Mouse (Mus musculus) CH12.LX (cell line): ENCODE data around the gene Scd2. TPM values are rescaled to one million over a fixed set of nuclear protein-coding genes. Genes with fewer than 3 reads are reported as not detected.

Experiments used
- DNase-seq: peaks from one replicate; pipeline ENCODE4 v3.0.0-alpha.2; 2013; ENCODE audit errors: extremely low read depth
- H3K27ac ChIP-seq: 2 replicates; pipeline ENCODE4 v1.5.1; 2012; ENCODE audit warnings: low read depth, mild to moderate bottlenecking, control low read depth, moderate library complexity; ENCODE audit not compliant: insufficient read depth
- H3K27me3 ChIP-seq: replicated peaks from 2 replicates; pipeline ENCODE3; 2012; ENCODE audit warnings: inconsistent platforms
- H3K36me3 ChIP-seq, 2 experiments: replicated peaks in 1 of 2; 2 replicates each; pipeline versions ENCODE3 to v1.6.1; 2012; ENCODE audit warnings: inconsistent platforms in 1 of 2, low read length in 1 of 2, mild to moderate bottlenecking in 1 of 2, mixed read lengths in 1 of 2, moderate library complexity in 1 of 2; ENCODE audit not compliant: control insufficient read depth in 1 of 2, insufficient read depth in 1 of 2
- H3K4me1 ChIP-seq, 2 experiments: 2 replicates each; pipeline ENCODE4 v1.6.1; 2012; ENCODE audit warnings: inconsistent platforms in 1 of 2, moderate library complexity in 1 of 2; ENCODE audit not compliant: insufficient read depth in 2 of 2, control insufficient read depth in 1 of 2
- H3K4me2 ChIP-seq: 2 replicates; pipeline ENCODE4 v1.6.1; 2012; ENCODE audit warnings: low read depth, mild to moderate bottlenecking, control low read depth; ENCODE audit not compliant: poor library complexity, insufficient read depth, severe bottlenecking
- H3K4me3 ChIP-seq, 3 experiments: fragments of 150-350 bp in 1 of 3; sonication (generic) in 1 of 3; replicated peaks in 1 of 3; 2 replicates each; pipeline versions ENCODE3 to v1.5.1; 2011 to 2012; ENCODE audit warnings: low read depth in 2 of 3, low read length in 2 of 3, mild to moderate bottlenecking in 2 of 3, moderate library complexity in 2 of 3, control low read depth in 1 of 3, improper control_type of control experiment in 1 of 3, inconsistent platforms in 1 of 3, mixed read lengths in 1 of 3; ENCODE audit not compliant: poor library complexity in 1 of 3
- H3K79me2 ChIP-seq: replicated peaks from 2 replicates; pipeline ENCODE4 v1.6.1; 2012; ENCODE audit warnings: mild to moderate bottlenecking, moderate library complexity; ENCODE audit not compliant: control insufficient read depth, poor library complexity, insufficient read depth, severe bottlenecking; ENCODE audit errors: extremely low read depth
- H3K9ac ChIP-seq: 2 replicates; pipeline ENCODE4 v1.6.1; 2012; ENCODE audit warnings: low read depth, mild to moderate bottlenecking, control low read depth, moderate library complexity; ENCODE audit not compliant: insufficient read depth
- H3K9me3 ChIP-seq: replicated peaks from 2 replicates; pipeline ENCODE3; 2012; ENCODE audit warnings: low read length, inconsistent platforms, mixed read lengths
- BHLHE40 ChIP-seq: IDR thresholded peaks from 2 replicates; pipeline ENCODE4 v1.6.1; 2011; ENCODE audit warnings: mild to moderate bottlenecking, low read depth, low read length, improper control_type of control experiment
- CHD2 ChIP-seq: IDR thresholded peaks from 2 replicates; pipeline ENCODE4 v1.6.1; 2011; ENCODE audit warnings: low read length, improper control_type of control experiment
- CTCF ChIP-seq, 2 experiments: IDR thresholded peaks in 1 of 2; conservative IDR thresholded peaks in 1 of 2; 2 replicates each; pipeline ENCODE4 v1.5.1; 2011 to 2012; ENCODE audit warnings: low read depth in 2 of 2, low read length in 2 of 2, improper control_type of control experiment in 1 of 2, inconsistent platforms in 1 of 2, mild to moderate bottlenecking in 1 of 2, moderate library complexity in 1 of 2
- E2F4 ChIP-seq: IDR thresholded peaks from 2 replicates; pipeline ENCODE4 v1.6.1; 2011; ENCODE audit warnings: low read depth, low read length, improper control_type of control experiment; ENCODE audit not compliant: insufficient replicate concordance
- ELF1 ChIP-seq: IDR thresholded peaks from 2 replicates; pipeline ENCODE4 v1.6.1; 2014; ENCODE audit warnings: low read depth, mild to moderate bottlenecking, inconsistent platforms, low read length, improper control_type of control experiment
- GABPA ChIP-seq: IDR thresholded peaks from 2 replicates; pipeline ENCODE4 v1.6.1; 2012; ENCODE audit warnings: low read depth, low read length, improper control_type of control experiment, inconsistent platforms; ENCODE audit not compliant: insufficient replicate concordance
- HCFC1 ChIP-seq: IDR thresholded peaks from 2 replicates; pipeline ENCODE4 v1.6.1; 2012; ENCODE audit warnings: low read depth, mild to moderate bottlenecking, inconsistent platforms, low read length, improper control_type of control experiment
- JUN ChIP-seq: IDR thresholded peaks from 2 replicates; pipeline ENCODE4 v1.6.1; 2011; ENCODE audit warnings: low read depth, mild to moderate bottlenecking, low read length, improper control_type of control experiment, moderate library complexity; ENCODE audit not compliant: insufficient read depth
- JUND ChIP-seq: conservative IDR thresholded peaks from 2 replicates; pipeline ENCODE4 v1.6.1; 2011; ENCODE audit warnings: low read depth, low read length, improper control_type of control experiment
- KAT2A ChIP-seq: IDR thresholded peaks from 2 replicates; pipeline ENCODE4 v1.6.1; 2012; ENCODE audit warnings: low read length, improper control_type of control experiment, inconsistent platforms; ENCODE audit not compliant: insufficient replicate concordance
- MAFK ChIP-seq: IDR thresholded peaks from 2 replicates; pipeline ENCODE4 v1.6.1; 2011; ENCODE audit warnings: low read length, improper control_type of control experiment; ENCODE audit not compliant: insufficient replicate concordance
- MAX ChIP-seq: IDR thresholded peaks from 2 replicates; pipeline ENCODE4 v1.6.1; 2011; ENCODE audit warnings: low read length, improper control_type of control experiment
- MAZ ChIP-seq: IDR thresholded peaks from 2 replicates; pipeline ENCODE4 v1.6.1; 2012; ENCODE audit warnings: low read depth, mild to moderate bottlenecking, inconsistent platforms, low read length, improper control_type of control experiment, moderate library complexity
- MYC ChIP-seq: IDR thresholded peaks from 2 replicates; pipeline ENCODE4 v1.6.1; 2011; ENCODE audit warnings: low read depth, mild to moderate bottlenecking, improper control_type of control experiment, low read length
- POLR2A ChIP-seq: IDR thresholded peaks from 2 replicates; pipeline ENCODE4 v1.6.1; 2011; ENCODE audit warnings: low read depth, mild to moderate bottlenecking, improper control_type of control experiment, low read length
- POLR2AphosphoS2 ChIP-seq: IDR thresholded peaks from 2 replicates; pipeline ENCODE4 v1.6.1; 2011; ENCODE audit warnings: low read depth, low read length, improper control_type of control experiment
- RAD21 ChIP-seq: IDR thresholded peaks from 2 replicates; pipeline ENCODE4 v1.6.1; 2011; ENCODE audit warnings: low read depth, mild to moderate bottlenecking, low read length, improper control_type of control experiment, moderate library complexity
- SIN3A ChIP-seq: IDR thresholded peaks from 2 replicates; pipeline ENCODE4 v1.6.1; 2012; ENCODE audit warnings: low read length, improper control_type of control experiment, inconsistent platforms
- SMC3 ChIP-seq: IDR thresholded peaks from 2 replicates; pipeline ENCODE4 v1.6.1; 2011; ENCODE audit warnings: low read depth, low read length, improper control_type of control experiment
- TBP ChIP-seq: conservative IDR thresholded peaks from 2 replicates; pipeline ENCODE4 v1.6.1; 2011; ENCODE audit warnings: low read depth, low read length, improper control_type of control experiment
- TCF12 ChIP-seq: IDR thresholded peaks from 2 replicates; pipeline ENCODE4 v1.6.1; 2014; ENCODE audit warnings: low read depth, mild to moderate bottlenecking, inconsistent platforms, low read length, improper control_type of control experiment
- ZC3H11A ChIP-seq: IDR thresholded peaks from 2 replicates; pipeline ENCODE4 v1.6.1; 2012; ENCODE audit warnings: low read depth, mild to moderate bottlenecking, inconsistent platforms, low read length, improper control_type of control experiment
- ZKSCAN1 ChIP-seq: IDR thresholded peaks from 2 replicates; pipeline ENCODE4 v1.6.1; 2012; ENCODE audit warnings: low read depth, inconsistent platforms, low read length, improper control_type of control experiment, borderline replicate concordance
- ZMIZ1 ChIP-seq: IDR thresholded peaks from 2 replicates; pipeline ENCODE4 v1.6.1; 2012; ENCODE audit warnings: low read depth, mild to moderate bottlenecking, inconsistent platforms, low read length, improper control_type of control experiment
- ZNF384 ChIP-seq: IDR thresholded peaks from 2 replicates; pipeline ENCODE4 v1.6.1; 2012; ENCODE audit warnings: low read depth, low read length, improper control_type of control experiment, inconsistent platforms
- dilution Hi-C: fragments of 300-500 bp; cut with MboI; formaldehyde crosslinking; loops from 2 replicates; pipeline ENCODE4 v1.14.3; 2020; ENCODE audit warnings: low sequenced_read_pairs; ENCODE audit not compliant: extremely low pct_unique_long_range_greater_than_20kb, extremely low pct_ligation_motif_present
- in situ Hi-C: fragments of 300-500 bp; cut with MboI; formaldehyde crosslinking; loops from 3 replicates; pipeline ENCODE4 v1.14.3; 2019; ENCODE audit warnings: low sequenced_read_pairs, low pct_ligation_motif_present, low pct_unique_long_range_greater_than_20kb, mixed read lengths
- polyA plus RNA-seq: library from polyadenylated mRNA; unstranded; fragments of >175 nt; gene quantifications from 2 replicates; pipeline ENCODE4 v1.2.1, GENCODE M21; 2012; ENCODE audit warnings: low read depth; ENCODE audit not compliant: insufficient read length
- total RNA-seq, 2 experiments: library from RNA; depleted of rRNA; stranded (reverse); fragments of 300-350 nt in 1 of 2; fragments of >200 nt in 1 of 2; gene quantifications; 2 replicates each; pipeline ENCODE4 v1.2.3; 2012 to 2014

Scd2 gene
- total and polyA plus RNA-seq, 3 experiments = 205 to 408 (median 212) TPM

GRCm38 (mm10) chr19:44305701-44306100 lies 12.2 kb downstream of the Scd2 start:
- no peak for TF ChIP-seq SIN3A
- no peak for TF ChIP-seq SMC3
- TF ChIP-seq ZNF384 = no peak
- TF ChIP-seq JUN = no peak
- TF ChIP-seq ZMIZ1 = no peak
- TF ChIP-seq HCFC1 = no peak
- TF ChIP-seq JUND = no peak
- TF ChIP-seq ELF1 = no peak
- no peak for TF ChIP-seq CHD2
- no peak for TF ChIP-seq CTCF (conservative IDR thresholded peaks at IDR 0.05 in 1 of 2, IDR thresholded peaks at IDR 0.05 in 1 of 2; ENCODE audit: low read depth in 2 of 2, low read length in 2 of 2)
- no peak for TF ChIP-seq ZKSCAN1
- no peak for TF ChIP-seq KAT2A
- TF ChIP-seq TCF12 = no peak
- in situ Hi-C loops = no loop called here
- dilution Hi-C loops = no loop called here
- Histone ChIP-seq H3K4me2 (no peak overlapping the region), H3K36me3 (peaks cover 70 to 81% of the 10 kb centered on the region in 2 experiments), H3K9ac (no peak overlapping the region), H3K4me3 (no peak overlapping the region), H3K9me3 (no peaks in the 10 kb centered on the region), H3K27ac (no peak overlapping the region), H3K4me1 (peaks cover 2 to 33% of the 10 kb centered on the region in 2 experiments; a peak in 3 of 4 replicates), H3K27me3 (no peaks in the 10 kb centered on the region), H3K79me2 (peaks cover 12% of the 10 kb centered on the region)
- no peak for DNase-seq

- DNase-seq = no peak
- Histone ChIP-seq H3K27me3 (no peaks in the 10 kb centered on the region), H3K27ac (no peak overlapping the region), H3K79me2 (peaks cover 7% of the 10 kb centered on the region), H3K9me3 (no peaks in the 10 kb centered on the region), H3K9ac (no peak overlapping the region), H3K36me3 (peaks cover 65 to 76% of the 10 kb centered on the region in 2 experiments), H3K4me1 (peaks cover under 1 to 33% of the 10 kb centered on the region in 2 experiments; a peak in 3 of 4 replicates), H3K4me3 (no peak overlapping the region), H3K4me2 (no peak overlapping the region)
- in situ Hi-C loops (no loop called here), dilution Hi-C loops (no loop called here)
- no peak for TF ChIP-seq MAX
- no peak for TF ChIP-seq JUN
- no peak for TF ChIP-seq MYC
- TF ChIP-seq GABPA = no peak
- no peak for TF ChIP-seq RAD21
- TF ChIP-seq MAZ = no peak
- no peak for TF ChIP-seq ZC3H11A
- no peak for TF ChIP-seq HCFC1
- no peak for TF ChIP-seq TBP
- TF ChIP-seq POLR2A = no peak
- TF ChIP-seq KAT2A = no peak
- no peak for TF ChIP-seq ELF1
- TF ChIP-seq MAFK = no peak
- TF ChIP-seq ZNF384 = no peak
- no peak for TF ChIP-seq POLR2AphosphoS2
- no peak for TF ChIP-seq BHLHE40
- TF ChIP-seq E2F4 = no peak
- no peak for TF ChIP-seq SMC3
- TF ChIP-seq CTCF (conservative IDR thresholded peaks at IDR 0.05 in 1 of 2, IDR thresholded peaks at IDR 0.05 in 1 of 2; ENCODE audit: low read depth in 2 of 2, low read length in 2 of 2) = no peak
- no peak for TF ChIP-seq JUND
These were observed 12.7 kb downstream of the Scd2 start for GRCm38 (mm10) chr19:44306171-44306570.
